Mouse (Mus musculus): ENCODE data around the gene Gatad2a. TPM values are rescaled to one million over a fixed set of nuclear protein-coding genes. Genes with fewer than 3 reads are reported as not detected.

The Gatad2a gene
- polyA plus RNA-seq, 1 experiment from 2014 or later, result 27.1 TPM

GRCm38 (mm10) chr8:69870907-69871306 is 125.3 kb downstream of the Gatad2a start:
- Histone ChIP-seq H3K4me3 (replicated peaks) (no peak overlapping the region), H3K4me1 (replicated peaks) (no peaks in the 10 kb centered on the region), H3K4me2 (no peak overlapping the region), H3K27ac (no peak overlapping the region), H3K9ac (no peak overlapping the region), H3K27me3 (peaks cover 7% of the 10 kb centered on the region), H3K36me3 (no peaks in the 10 kb centered on the region), H3K9me3 (replicated peaks) (no peaks in the 10 kb centered on the region)
- ATAC-seq (ENCODE audit: low read depth), result no peak
- no peak for DNase-seq
- WGBS (ENCODE audit: insufficient replicate concordance), result 71% methylated on average over 6 of the region's 6 CpGs

- Histone ChIP-seq H3K36me3 (no peaks in the 10 kb centered on the region), H3K9ac (no peak overlapping the region), H3K4me3 (replicated peaks) (no peak overlapping the region), H3K9me3 (replicated peaks) (no peaks in the 10 kb centered on the region), H3K27me3 (peaks cover 4% of the 10 kb centered on the region; the same call in 1 of the 2 replicates), H3K27ac (no peak overlapping the region), H3K4me1 (replicated peaks) (no peaks in the 10 kb centered on the region), H3K4me2 (no peak overlapping the region)
- DNase-seq, result no peak
- no peak for ATAC-seq (ENCODE audit: low read depth)
- 71% methylated on average over 11 of the region's 11 CpGs for WGBS (ENCODE audit: insufficient replicate concordance)
These were observed 126.0 kb downstream of the Gatad2a start for GRCm38 (mm10) chr8:69870003-69870765.

- Histone ChIP-seq H3K4me3 (replicated peaks) (no peak overlapping the region), H3K4me2 (no peak overlapping the region), H3K36me3 (no peaks in the 10 kb centered on the region), H3K27ac (no peak overlapping the region), H3K9ac (no peak overlapping the region), H3K9me3 (replicated peaks) (no peaks in the 10 kb centered on the region), H3K4me1 (replicated peaks) (peaks cover 15% of the 10 kb centered on the region), H3K27me3 (peaks cover 4% of the 10 kb centered on the region; the same call in 1 of the 2 replicates)
- no peak for DNase-seq
- WGBS (ENCODE audit: insufficient replicate concordance), result 68% methylated on average over 5 of the region's 5 CpGs
- ATAC-seq (ENCODE audit: low read depth), result no peak
These were observed 128.4 kb downstream of the Gatad2a start for GRCm38 (mm10) chr8:69867696-69868326.

GRCm38 (mm10) chr8:69864180-69864579 is 132.0 kb downstream of the Gatad2a start:
- peak; percentile 55; the same call in 1 of the 2 replicates for ATAC-seq (ENCODE audit: low read depth)

GRCm38 (mm10) chr8:69863387-69864020 is 132.7 kb downstream of the Gatad2a start:
- WGBS (ENCODE audit: insufficient replicate concordance), result 59% methylated on average over 5 of the region's 5 CpGs

More at GRCm38 (mm10) chr8:69864180-69864579, 132.0 kb downstream of the Gatad2a start:
- no peak for DNase-seq
- Histone ChIP-seq H3K27ac (no peak overlapping the region), H3K27me3 (no peaks in the 10 kb centered on the region), H3K4me1 (replicated peaks) (peaks cover 15% of the 10 kb centered on the region), H3K4me2 (no peak overlapping the region), H3K9ac (no peak overlapping the region), H3K4me3 (replicated peaks) (no peak overlapping the region), H3K9me3 (replicated peaks) (no peaks in the 10 kb centered on the region), H3K36me3 (no peaks in the 10 kb centered on the region)
- 40% methylated on average over 5 of the region's 5 CpGs for WGBS (ENCODE audit: insufficient replicate concordance)

GRCm38 (mm10) chr8:69861251-69861650 is 134.9 kb downstream of the Gatad2a start:
- no peak overlapping the region for H3K9ac ChIP-seq
- 31% methylated on average over 2 of the region's 2 CpGs for WGBS (ENCODE audit: insufficient replicate concordance)
- ATAC-seq (ENCODE audit: low read depth), result no peak

More at GRCm38 (mm10) chr8:69863387-69864020, 132.7 kb downstream of the Gatad2a start:
- Histone ChIP-seq H3K9ac (no peak overlapping the region), H3K36me3 (no peaks in the 10 kb centered on the region), H3K4me1 (replicated peaks) (peaks cover 15% of the 10 kb centered on the region), H3K4me3 (replicated peaks) (no peak overlapping the region), H3K27ac (no peak overlapping the region), H3K27me3 (no peaks in the 10 kb centered on the region), H3K9me3 (replicated peaks) (no peaks in the 10 kb centered on the region), H3K4me2 (no peak overlapping the region)
- DNase-seq (no peak), ATAC-seq (ENCODE audit: low read depth) (peak; percentile 52; the same call in 1 of the 2 replicates)

GRCm38 (mm10) chr8:69860807-69861206 is 135.4 kb downstream of the Gatad2a start:
- H3K36me3 ChIP-seq, result no peaks in the 10 kb centered on the region
- ATAC-seq (ENCODE audit: low read depth), result no peak
- no peak overlapping the region for H3K9ac ChIP-seq
- WGBS (ENCODE audit: insufficient replicate concordance), result 69% methylated on average over 4 of the region's 4 CpGs
- H3K27me3 ChIP-seq, result no peaks in the 10 kb centered on the region
- DNase-seq, result no peak
- no peak overlapping the region for H3K4me2 ChIP-seq
- H3K27ac ChIP-seq, result no peak overlapping the region
- H3K4me3 ChIP-seq (replicated peaks), result no peak overlapping the region
- no peaks in the 10 kb centered on the region for H3K9me3 ChIP-seq (replicated peaks)
- peaks cover 15% of the 10 kb centered on the region for H3K4me1 ChIP-seq (replicated peaks)

More at GRCm38 (mm10) chr8:69861251-69861650, 134.9 kb downstream of the Gatad2a start:
- Histone ChIP-seq H3K4me2 (no peak overlapping the region), H3K4me1 (replicated peaks) (peaks cover 15% of the 10 kb centered on the region), H3K27ac (no peak overlapping the region), H3K36me3 (no peaks in the 10 kb centered on the region), H3K27me3 (no peaks in the 10 kb centered on the region), H3K9me3 (replicated peaks) (no peaks in the 10 kb centered on the region), H3K4me3 (replicated peaks) (no peak overlapping the region)
- no peak for DNase-seq

Other genes with a start within 250 kb of the Gatad2a start
- 2.2 and 2.3 TPM in 2 replicates for gene Zfp963, start 246.4 kb downstream of the Gatad2a start, polyA plus RNA-seq (2015; fragmentation: Nextera tagmentation; extraction: Ambion mirVana)
- 0.28 and 0.63 TPM in 2 replicates for gene Gm20422, start 221.5 kb downstream of the Gatad2a start, polyA plus RNA-seq (2015; fragmentation: Nextera tagmentation; extraction: Ambion mirVana)
- gene Atp13a1, start 205.2 kb downstream of the Gatad2a start, polyA plus RNA-seq (2015; fragmentation: Nextera tagmentation; extraction: Ambion mirVana), result 20.1 and 22.0 TPM in 2 replicates
- 7.2 and 8.3 TPM in 2 replicates for gene Zfp866, start 205.2 kb downstream of the Gatad2a start, polyA plus RNA-seq (2015; fragmentation: Nextera tagmentation; extraction: Ambion mirVana)
- gene Gmip, start 187.7 kb downstream of the Gatad2a start, polyA plus RNA-seq (2015; fragmentation: Nextera tagmentation; extraction: Ambion mirVana), result 4.7 and 5.0 TPM in 2 replicates
- 0.07 and 0.09 TPM in 2 replicates for gene Lpar2, start 174.0 kb downstream of the Gatad2a start, polyA plus RNA-seq (2015; fragmentation: Nextera tagmentation; extraction: Ambion mirVana)
- 2.4 and 2.8 TPM in 2 replicates for gene Pbx4, start 163.9 kb downstream of the Gatad2a start, polyA plus RNA-seq (2015; fragmentation: Nextera tagmentation; extraction: Ambion mirVana)
- gene Cilp2, start 108.7 kb downstream of the Gatad2a start, polyA plus RNA-seq (2015; fragmentation: Nextera tagmentation; extraction: Ambion mirVana), result 0.03 and 0.09 TPM in 2 replicates
- gene Tssk6, start 94.2 kb downstream of the Gatad2a start, polyA plus RNA-seq (2015; fragmentation: Nextera tagmentation; extraction: Ambion mirVana), result 2.4 and 2.5 TPM in 2 replicates
- gene Ndufa13, start 93.8 kb downstream of the Gatad2a start, polyA plus RNA-seq (2015; fragmentation: Nextera tagmentation; extraction: Ambion mirVana), result 109 and 114 TPM in 2 replicates
- gene Yjefn3, start 93.7 kb downstream of the Gatad2a start, polyA plus RNA-seq (2015; fragmentation: Nextera tagmentation; extraction: Ambion mirVana), result 0.74 and 0.81 TPM in 2 replicates
- 22.7 and 26.6 TPM in 2 replicates for gene Mau2, start 46.4 kb upstream of the Gatad2a start, polyA plus RNA-seq (2015; fragmentation: Nextera tagmentation; extraction: Ambion mirVana)
- 20.2 and 21.7 TPM in 2 replicates for gene Sugp1, start 46.4 kb upstream of the Gatad2a start, polyA plus RNA-seq (2015; fragmentation: Nextera tagmentation; extraction: Ambion mirVana)
- gene Tm6sf2, start 76.5 kb upstream of the Gatad2a start, polyA plus RNA-seq (2015; fragmentation: Nextera tagmentation; extraction: Ambion mirVana), result 0.98 and 1.1 TPM in 2 replicates
- gene Hapln4, start 87.1 kb upstream of the Gatad2a start, polyA plus RNA-seq (2015; fragmentation: Nextera tagmentation; extraction: Ambion mirVana), result 0.05 and 0.51 TPM in 2 replicates
- gene Ncan, start 124.5 kb upstream of the Gatad2a start, polyA plus RNA-seq (2015; fragmentation: Nextera tagmentation; extraction: Ambion mirVana), result 0.07 and 0.13 TPM in 2 replicates
- 26.2 and 28.5 TPM in 2 replicates for gene Nr2c2ap, start 134.9 kb upstream of the Gatad2a start, polyA plus RNA-seq (2015; fragmentation: Nextera tagmentation; extraction: Ambion mirVana)
- 6.6 and 7.1 TPM in 2 replicates for gene Rfxank, start 142.8 kb upstream of the Gatad2a start, polyA plus RNA-seq (2015; fragmentation: Nextera tagmentation; extraction: Ambion mirVana)
- 25.0 and 25.8 TPM in 2 replicates for gene Borcs8, start 143.1 kb upstream of the Gatad2a start, polyA plus RNA-seq (2015; fragmentation: Nextera tagmentation; extraction: Ambion mirVana)
- gene Mef2b, start 143.3 kb upstream of the Gatad2a start, polyA plus RNA-seq (2015; fragmentation: Nextera tagmentation; extraction: Ambion mirVana), result 0.08 and 0.17 TPM in 2 replicates
- 27.8 and 31.4 TPM in 2 replicates for gene Tmem161a, start 176.0 kb upstream of the Gatad2a start, polyA plus RNA-seq (2015; fragmentation: Nextera tagmentation; extraction: Ambion mirVana)
- 3.5 and 5.0 TPM in 2 replicates for gene Slc25a42, start 215.9 kb upstream of the Gatad2a start, polyA plus RNA-seq (2015; fragmentation: Nextera tagmentation; extraction: Ambion mirVana)
- gene Sugp2, start 237.8 kb upstream of the Gatad2a start, polyA plus RNA-seq (2015; fragmentation: Nextera tagmentation; extraction: Ambion mirVana), result 12.4 and 14.3 TPM in 2 replicates
- gene Armc6, start 238.1 kb upstream of the Gatad2a start, polyA plus RNA-seq (2015; fragmentation: Nextera tagmentation; extraction: Ambion mirVana), result 17.4 and 18.9 TPM in 2 replicates

All from liver, embryonic 13.5 days (tissue).